Mouse (Mus musculus): ENCODE measurements around the gene Eps8. TPM values are rescaled to one million over a fixed set of nuclear protein-coding genes. Genes with fewer than 3 reads are reported as not detected.

The Eps8 gene
- polyA plus RNA-seq, 1 experiment from 2014 or later = 1.7 TPM

- ATAC-seq (ENCODE audit: low read depth) (no peak), DNase-seq (no peak)
- H3K27ac ChIP-seq = no peak overlapping the region
- no peak overlapping the region for H3K4me2 ChIP-seq
- 64% methylated on average over 4 of the region's 4 CpGs for WGBS (ENCODE audit: insufficient replicate concordance)
- H3K9me3 ChIP-seq (replicated peaks) = no peaks in the 10 kb centered on the region
- no peak overlapping the region for H3K9ac ChIP-seq
- no peaks in the 10 kb centered on the region for H3K36me3 ChIP-seq
- H3K4me3 ChIP-seq (replicated peaks) = no peak overlapping the region
- peaks cover 11% of the 10 kb centered on the region; the same call in 1 of the 2 replicates for H3K4me1 ChIP-seq (replicated peaks)
- peaks cover 29% of the 10 kb centered on the region for H3K27me3 ChIP-seq
These were observed 10.9 kb downstream of the Eps8 start for GRCm38 (mm10) chr6:137643814-137644213.

- H3K4me3 ChIP-seq (replicated peaks) = no peak overlapping the region
- H3K4me2 ChIP-seq = no peak overlapping the region
- no peak for DNase-seq
- H3K27me3 ChIP-seq = peaks cover 8% of the 10 kb centered on the region
- 60% methylated on average over 1 of the region's 1 CpGs for WGBS (ENCODE audit: insufficient replicate concordance)
- H3K9ac ChIP-seq = no peak overlapping the region
- ATAC-seq (ENCODE audit: low read depth) = no peak
- H3K27ac ChIP-seq = no peak overlapping the region
- H3K9me3 ChIP-seq (replicated peaks) = no peaks in the 10 kb centered on the region
- H3K4me1 ChIP-seq (replicated peaks) = no peaks in the 10 kb centered on the region
- no peaks in the 10 kb centered on the region for H3K36me3 ChIP-seq
These were observed 13.0 kb downstream of the Eps8 start for GRCm38 (mm10) chr6:137641642-137642041.

GRCm38 (mm10) chr6:137638834-137639567, 15.7 kb downstream of the Eps8 start:
- 68% methylated on average over 11 of the region's 11 CpGs for WGBS (ENCODE audit: insufficient replicate concordance)
- no peaks in the 10 kb centered on the region for H3K36me3 ChIP-seq
- H3K4me3 ChIP-seq (replicated peaks) = no peak overlapping the region
- ATAC-seq (ENCODE audit: low read depth) (no peak), DNase-seq (no peak)
- H3K9ac ChIP-seq = no peak overlapping the region
- no peaks in the 10 kb centered on the region for H3K9me3 ChIP-seq (replicated peaks)
- H3K27ac ChIP-seq = no peak overlapping the region
- no peak overlapping the region for H3K4me2 ChIP-seq
- H3K4me1 ChIP-seq (replicated peaks) = no peaks in the 10 kb centered on the region
- H3K27me3 ChIP-seq = no peaks in the 10 kb centered on the region

- Histone ChIP-seq H3K4me1 (replicated peaks) (no peaks in the 10 kb centered on the region), H3K9me3 (replicated peaks) (no peaks in the 10 kb centered on the region), H3K27me3 (no peaks in the 10 kb centered on the region), H3K9ac (no peak overlapping the region), H3K27ac (no peak overlapping the region), H3K4me3 (replicated peaks) (no peak overlapping the region), H3K4me2 (no peak overlapping the region), H3K36me3 (no peaks in the 10 kb centered on the region)
- DNase-seq (no peak), ATAC-seq (ENCODE audit: low read depth) (no peak)
- WGBS (ENCODE audit: insufficient replicate concordance) = 10% methylated on average over 7 of the region's 7 CpGs
These were observed 17.2 kb downstream of the Eps8 start for GRCm38 (mm10) chr6:137637443-137637842.

- Histone ChIP-seq H3K4me2 (no peak overlapping the region), H3K4me3 (replicated peaks) (no peak overlapping the region), H3K27me3 (no peaks in the 10 kb centered on the region), H3K4me1 (replicated peaks) (no peaks in the 10 kb centered on the region), H3K27ac (no peak overlapping the region), H3K36me3 (no peaks in the 10 kb centered on the region), H3K9me3 (replicated peaks) (no peaks in the 10 kb centered on the region), H3K9ac (no peak overlapping the region)
- no peak for DNase-seq
- whole genome bisulfite sequencing (ENCODE audit: insufficient replicate concordance) = 58% methylated on average over 5 of the region's 5 CpGs
- ATAC-seq (ENCODE audit: low read depth) = no peak
These were observed 18.5 kb downstream of the Eps8 start for GRCm38 (mm10) chr6:137636131-137636530.

GRCm38 (mm10) chr6:137633626-137634025, 21.1 kb downstream of the Eps8 start:
- DNase-seq = no peak
- Histone ChIP-seq H3K9ac (no peak overlapping the region), H3K4me1 (replicated peaks) (no peaks in the 10 kb centered on the region), H3K36me3 (no peaks in the 10 kb centered on the region), H3K9me3 (replicated peaks) (no peaks in the 10 kb centered on the region), H3K4me2 (no peak overlapping the region), H3K27me3 (no peaks in the 10 kb centered on the region), H3K27ac (no peak overlapping the region), H3K4me3 (replicated peaks) (no peak overlapping the region)
- WGBS (ENCODE audit: insufficient replicate concordance) = 67% methylated on average over 4 of the region's 4 CpGs
- ATAC-seq (ENCODE audit: low read depth) = no peak

GRCm38 (mm10) chr6:137633121-137633520, 21.6 kb downstream of the Eps8 start:
- no peaks in the 10 kb centered on the region for H3K9me3 ChIP-seq (replicated peaks)
- no peak overlapping the region for H3K4me2 ChIP-seq
- no peak overlapping the region for H3K27ac ChIP-seq
- H3K4me1 ChIP-seq (replicated peaks) = no peaks in the 10 kb centered on the region
- H3K9ac ChIP-seq = no peak overlapping the region
- no peaks in the 10 kb centered on the region for H3K36me3 ChIP-seq
- no peaks in the 10 kb centered on the region for H3K27me3 ChIP-seq
- 61% methylated on average over 8 of the region's 8 CpGs for WGBS (ENCODE audit: insufficient replicate concordance)
- DNase-seq (no peak), ATAC-seq (ENCODE audit: low read depth) (no peak)
- no peak overlapping the region for H3K4me3 ChIP-seq (replicated peaks)

GRCm38 (mm10) chr6:137630387-137630786, 24.3 kb downstream of the Eps8 start:
- Histone ChIP-seq H3K4me3 (replicated peaks) (no peak overlapping the region), H3K4me1 (replicated peaks) (no peaks in the 10 kb centered on the region), H3K27ac (no peak overlapping the region), H3K36me3 (no peaks in the 10 kb centered on the region), H3K9me3 (replicated peaks) (no peaks in the 10 kb centered on the region), H3K27me3 (no peaks in the 10 kb centered on the region), H3K9ac (no peak overlapping the region), H3K4me2 (no peak overlapping the region)
- 57% methylated on average over 13 of the region's 13 CpGs for WGBS (ENCODE audit: insufficient replicate concordance)
- DNase-seq (no peak), ATAC-seq (ENCODE audit: low read depth) (no peak)

- DNase-seq (no peak), ATAC-seq (ENCODE audit: low read depth) (no peak)
- no peak overlapping the region for H3K27ac ChIP-seq
- H3K9me3 ChIP-seq (replicated peaks) = no peaks in the 10 kb centered on the region
- H3K9ac ChIP-seq = no peak overlapping the region
- whole genome bisulfite sequencing (ENCODE audit: insufficient replicate concordance) = 67% methylated on average over 13 of the region's 13 CpGs
- H3K4me3 ChIP-seq (replicated peaks) = no peak overlapping the region
- no peak overlapping the region for H3K4me2 ChIP-seq
- no peaks in the 10 kb centered on the region for H3K36me3 ChIP-seq
- H3K4me1 ChIP-seq (replicated peaks) = no peaks in the 10 kb centered on the region
- no peaks in the 10 kb centered on the region for H3K27me3 ChIP-seq
These were observed 25.0 kb downstream of the Eps8 start for GRCm38 (mm10) chr6:137629603-137630231.

GRCm38 (mm10) chr6:137628715-137629114, 26.0 kb downstream of the Eps8 start:
- Histone ChIP-seq H3K9me3 (replicated peaks) (no peaks in the 10 kb centered on the region), H3K36me3 (no peaks in the 10 kb centered on the region), H3K27ac (no peak overlapping the region), H3K4me2 (no peak overlapping the region), H3K27me3 (no peaks in the 10 kb centered on the region), H3K9ac (no peak overlapping the region), H3K4me1 (replicated peaks) (no peaks in the 10 kb centered on the region), H3K4me3 (replicated peaks) (no peak overlapping the region)
- ATAC-seq (ENCODE audit: low read depth) = no peak
- 70% methylated on average over 6 of the region's 6 CpGs for WGBS (ENCODE audit: insufficient replicate concordance)
- DNase-seq = no peak

- no peak overlapping the region for H3K4me3 ChIP-seq (replicated peaks)
- no peaks in the 10 kb centered on the region for H3K4me1 ChIP-seq (replicated peaks)
- 72% methylated on average over 2 of the region's 2 CpGs for WGBS (ENCODE audit: insufficient replicate concordance)
- DNase-seq (no peak), ATAC-seq (ENCODE audit: low read depth) (no peak)
- H3K9ac ChIP-seq = no peak overlapping the region
- H3K27me3 ChIP-seq = no peaks in the 10 kb centered on the region
- no peaks in the 10 kb centered on the region for H3K9me3 ChIP-seq (replicated peaks)
- no peaks in the 10 kb centered on the region for H3K36me3 ChIP-seq
- no peak overlapping the region for H3K27ac ChIP-seq
- no peak overlapping the region for H3K4me2 ChIP-seq
These were observed 33.7 kb downstream of the Eps8 start for GRCm38 (mm10) chr6:137621021-137621420.

- ATAC-seq (ENCODE audit: low read depth) = no peak
- 54% methylated on average over 4 of the region's 4 CpGs for WGBS (ENCODE audit: insufficient replicate concordance)
These were observed 40.8 kb downstream of the Eps8 start for GRCm38 (mm10) chr6:137613903-137614302.

More at GRCm38 (mm10) chr6:137613903-137614302, 40.8 kb downstream of the Eps8 start:
- Histone ChIP-seq H3K9ac (no peak overlapping the region), H3K27me3 (no peaks in the 10 kb centered on the region), H3K27ac (no peak overlapping the region), H3K4me3 (replicated peaks) (no peak overlapping the region), H3K4me2 (no peak overlapping the region), H3K4me1 (replicated peaks) (no peaks in the 10 kb centered on the region), H3K36me3 (no peaks in the 10 kb centered on the region), H3K9me3 (replicated peaks) (no peaks in the 10 kb centered on the region)
- no peak for DNase-seq

Measured in liver, embryonic 13.5 days (tissue).